Mouse (Mus musculus) stomach, postnatal 0 days (tissue): ENCODE results near the gene Tbx18. TPM values are rescaled to one million over a fixed set of nuclear protein-coding genes. Genes with fewer than 3 reads are reported as not detected.

ENCODE experiments used
- ATAC-seq: fragments of 200-750 bp; cut with Nextera tagmentation; 2 replicates; pipeline ENCODE4 v1.8.0; 2017; ENCODE audit not compliant: low FRiP score, low TSS enrichment
- DNase-seq: peaks from one replicate; pipeline ENCODE4 v3.0.0-alpha.2; 2016; ENCODE audit warnings: low spot score
- H3K27ac ChIP-seq: fragments of 300-500 bp; sonication (generic); replicated peaks from 2 replicates; pipeline ENCODE4 v1.5.1; 2014; ENCODE audit warnings: mild to moderate bottlenecking, control low read depth
- H3K27me3 ChIP-seq: fragments of 300-500 bp; sonication (generic); 2 replicates; pipeline ENCODE4 v1.6.1; 2014; ENCODE audit warnings: low read length; ENCODE audit not compliant: control insufficient read depth, insufficient read depth
- H3K36me3 ChIP-seq: fragments of 300-500 bp; sonication (generic); 2 replicates; pipeline ENCODE4 v1.6.1; 2014; ENCODE audit warnings: low read length, mixed read lengths; ENCODE audit not compliant: control insufficient read depth, insufficient read depth
- H3K4me1 ChIP-seq: fragments of 300-500 bp; sonication (generic); replicated peaks from 2 replicates; pipeline ENCODE4 v1.6.1; 2014; ENCODE audit warnings: antibody characterized with exemption; ENCODE audit not compliant: control insufficient read depth, insufficient read depth
- H3K4me2 ChIP-seq: fragments of 300-500 bp; sonication (generic); replicated peaks from 2 replicates; pipeline ENCODE4 v1.6.1; 2014; ENCODE audit warnings: low read depth, mild to moderate bottlenecking, control low read depth, moderate library complexity
- H3K4me3 ChIP-seq: fragments of 300-500 bp; sonication (generic); 2 replicates; pipeline ENCODE4 v1.5.1; 2014; ENCODE audit warnings: low read depth, low read length, control low read depth
- H3K9ac ChIP-seq: fragments of 300-500 bp; sonication (generic); 2 replicates; pipeline ENCODE4 v1.6.1; 2014; ENCODE audit warnings: mild to moderate bottlenecking, low read length, control low read depth, mixed read lengths
- H3K9me3 ChIP-seq: fragments of 300-500 bp; sonication (generic); 2 replicates; pipeline ENCODE4 v1.6.1; 2016; ENCODE audit warnings: low read length; ENCODE audit not compliant: control insufficient read depth
- CTCF ChIP-seq: IDR thresholded peaks from 2 replicates; pipeline ENCODE4 v1.5.1; 2016; ENCODE audit warnings: antibody characterized with exemption, low read depth, mild to moderate bottlenecking, moderate library complexity
- EP300 ChIP-seq: optimal IDR thresholded peaks from 2 replicates; pipeline ENCODE3; 2016; ENCODE audit warnings: antibody characterized with exemption
- WGBS: fragments of 180-500 bp; shearing (Covaris S2); extraction: QIAGEN DNeasy Blood & Tissue Kit; methylation state at CpG from one replicate; pipeline ENCODE4 v1.1.7; 2014; 5-methylcytosine and 5-hydroxymethylcytosine counted together
- polyA plus RNA-seq: library from polyadenylated mRNA; unstranded; fragments of >200 nt; fragmentation: Nextera tagmentation; extraction: Ambion mirVana; gene quantifications from 2 replicates; pipeline ENCODE4 v1.2.1, GENCODE M21; 2015

Gene Tbx18
- polyA plus RNA-seq, 1 experiment from 2014 or later = 0.08 TPM

DNA sequence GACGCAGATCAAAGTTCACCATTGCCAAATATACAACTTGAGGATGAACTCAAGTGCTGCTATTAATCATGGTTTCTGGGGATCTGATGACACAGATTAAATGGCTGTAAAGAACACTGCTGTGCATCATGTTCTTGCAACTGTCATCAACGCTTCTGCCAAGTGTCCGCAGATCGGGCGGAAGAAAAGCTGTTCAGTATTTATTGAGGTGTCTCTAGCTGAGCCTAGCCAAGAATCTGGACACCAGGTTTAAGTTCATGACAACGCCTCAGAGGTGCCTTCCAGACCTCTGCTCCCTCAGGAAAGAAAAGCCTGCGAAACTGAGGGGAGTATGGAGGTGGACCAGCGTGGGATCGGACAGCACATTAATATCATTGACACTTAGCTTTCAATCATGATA is 44.1 kb downstream of the Tbx18 start:
- TF ChIP-seq CTCF (no peak), EP300 (no peak)
- 62% methylated on average over 9 of the region's 9 CpGs for WGBS
- H3K4me1 ChIP-seq = no peaks in the 10 kb centered on the region
- H3K36me3 ChIP-seq = no peaks in the 10 kb centered on the region
- no peak overlapping the region for H3K27ac ChIP-seq
- DNase-seq (no peak), ATAC-seq (no peak)
- no peak overlapping the region for H3K4me2 ChIP-seq
- H3K4me3 ChIP-seq = no peak overlapping the region
- no peaks in the 10 kb centered on the region for H3K27me3 ChIP-seq
- H3K9me3 ChIP-seq = no peaks in the 10 kb centered on the region
- H3K9ac ChIP-seq = no peak overlapping the region

DNA sequence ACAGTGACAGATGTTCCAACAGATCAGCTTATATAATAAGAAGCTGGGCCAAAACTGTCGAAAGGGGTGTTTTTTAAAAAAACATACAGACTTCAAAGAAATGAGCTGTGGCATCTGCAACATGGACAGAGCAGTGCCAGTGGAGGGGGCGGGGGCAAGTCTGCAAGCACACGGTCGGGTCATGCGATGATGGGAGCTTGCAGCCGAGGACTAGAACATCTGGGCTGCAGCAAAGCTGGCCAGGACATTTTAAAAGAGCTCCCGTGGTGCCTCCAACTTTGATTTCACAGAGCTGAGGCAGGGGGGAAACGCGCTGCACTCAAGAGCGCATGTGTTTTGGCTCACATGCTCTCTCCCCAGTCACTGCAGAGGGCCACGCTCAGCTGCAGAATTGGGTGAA is 48.8 kb downstream of the Tbx18 start:
- ATAC-seq (no peak), DNase-seq (no peak)
- TF ChIP-seq CTCF (no peak), EP300 (no peak)
- Histone ChIP-seq H3K4me2 (no peak overlapping the region), H3K9ac (no peak overlapping the region), H3K27me3 (no peaks in the 10 kb centered on the region), H3K27ac (no peak overlapping the region), H3K4me1 (no peaks in the 10 kb centered on the region), H3K4me3 (no peak overlapping the region), H3K9me3 (no peaks in the 10 kb centered on the region), H3K36me3 (no peaks in the 10 kb centered on the region)
- WGBS = 47% methylated on average over 11 of the region's 11 CpGs
